Mouse (Mus musculus): ENCODE measurements at regions not wholly inside any gene's neighbourhood (a gene's known extent, or its start where the extent isn't known, plus 50 kb on each side); places are given as distances from the start of the nearest gene placed in this dataset.
A peak's percentile ranks its signal among the peaks of the same experiment; 100 is the strongest.
"Not testable (repeated sequence)": the region's sequence is repeated elsewhere in the genome, so short reads cannot be mapped to it uniquely, and the experiment has no call there.

GRCm38 (mm10) chr11:29628476-29628875, 64.3 kb upstream of the Rtn4 start:
- DNase-seq (ENCODE audit: low spot score) = no peak
- ATAC-seq (replicated peaks; ENCODE audit: low FRiP score) = no peak
- Histone ChIP-seq H3K9ac (ENCODE audit: low read depth, low read length) (no peak overlapping the region), H3K27ac (ENCODE audit: low read depth, low read length) (no peak overlapping the region), H3K27me3 (replicated peaks; ENCODE audit: control insufficient read depth, insufficient read depth, low read length) (no peaks in the 10 kb centered on the region), H3K4me3 (ENCODE audit: low read depth, low read length) (no peak overlapping the region), H3K36me3 (ENCODE audit: control insufficient read depth, insufficient read depth, low read length) (no peaks in the 10 kb centered on the region), H3K4me1 (replicated peaks; ENCODE audit: control insufficient read depth, insufficient read depth, low read length) (no peaks in the 10 kb centered on the region), H3K9me3 (ENCODE audit: control insufficient read depth, low read length) (no peaks in the 10 kb centered on the region), H3K4me2 (no peak overlapping the region)
- 72% methylated on average over 2 of the region's 2 CpGs for WGBS

GRCm38 (mm10) chr11:29632486-29632885, 60.3 kb upstream of the Rtn4 start:
- ATAC-seq (replicated peaks; ENCODE audit: low FRiP score) = no peak
- WGBS = 69% methylated on average over 1 of the region's 1 CpGs

GRCm38 (mm10) chr11:29633288-29633687, 59.5 kb upstream of the Rtn4 start:
- H3K27ac ChIP-seq (ENCODE audit: low read depth, low read length) = not testable (repeated sequence)
- 71% methylated on average over 1 of the region's 1 CpGs for WGBS

More at GRCm38 (mm10) chr11:29632486-29632885, 60.3 kb upstream of the Rtn4 start:
- no peaks in the 10 kb centered on the region for H3K27me3 ChIP-seq (replicated peaks; ENCODE audit: control insufficient read depth, insufficient read depth, low read length)
- no peak overlapping the region for H3K4me3 ChIP-seq (ENCODE audit: low read depth, low read length)
- no peak overlapping the region for H3K27ac ChIP-seq (ENCODE audit: low read depth, low read length)
- no peak for DNase-seq (ENCODE audit: low spot score)
- H3K4me2 ChIP-seq = no peak overlapping the region
- H3K9me3 ChIP-seq (ENCODE audit: control insufficient read depth, low read length) = no peaks in the 10 kb centered on the region
- H3K36me3 ChIP-seq (ENCODE audit: control insufficient read depth, insufficient read depth, low read length) = no peaks in the 10 kb centered on the region
- H3K4me1 ChIP-seq (replicated peaks; ENCODE audit: control insufficient read depth, insufficient read depth, low read length) = no peaks in the 10 kb centered on the region
- no peak overlapping the region for H3K9ac ChIP-seq (ENCODE audit: low read depth, low read length)

GRCm38 (mm10) chr11:29636759-29637200, 56.0 kb upstream of the Rtn4 start:
- no peak overlapping the region for H3K4me3 ChIP-seq (ENCODE audit: low read depth, low read length)
- no peaks in the 10 kb centered on the region for H3K36me3 ChIP-seq (ENCODE audit: control insufficient read depth, insufficient read depth, low read length)
- 51% methylated on average over 6 of the region's 6 CpGs for WGBS
- no peaks in the 10 kb centered on the region for H3K27me3 ChIP-seq (replicated peaks; ENCODE audit: control insufficient read depth, insufficient read depth, low read length)
- no peak overlapping the region for H3K4me2 ChIP-seq
- DNase-seq (ENCODE audit: low spot score) (no peak), ATAC-seq (replicated peaks; ENCODE audit: low FRiP score) (0 out of 2 replicates have a peak, but pooled peaks have one; percentile 29)
- no peak overlapping the region for H3K27ac ChIP-seq (ENCODE audit: low read depth, low read length)
- H3K4me1 ChIP-seq (replicated peaks; ENCODE audit: control insufficient read depth, insufficient read depth, low read length) = no peaks in the 10 kb centered on the region
- no peaks in the 10 kb centered on the region for H3K9me3 ChIP-seq (ENCODE audit: control insufficient read depth, low read length)
- no peak overlapping the region for H3K9ac ChIP-seq (ENCODE audit: low read depth, low read length)

More at GRCm38 (mm10) chr11:29633288-29633687, 59.5 kb upstream of the Rtn4 start:
- H3K4me3 ChIP-seq (ENCODE audit: low read depth, low read length); DNase-seq (ENCODE audit: low spot score); ATAC-seq (replicated peaks; ENCODE audit: low FRiP score); H3K4me2 ChIP-seq; H3K36me3 ChIP-seq (ENCODE audit: control insufficient read depth, insufficient read depth, low read length); H3K27me3 ChIP-seq (replicated peaks; ENCODE audit: control insufficient read depth, insufficient read depth, low read length); H3K9ac ChIP-seq (ENCODE audit: low read depth, low read length); H3K9me3 ChIP-seq (ENCODE audit: control insufficient read depth, low read length); H3K4me1 ChIP-seq (replicated peaks; ENCODE audit: control insufficient read depth, insufficient read depth, low read length): not testable (repeated sequence)

- no peaks in the 10 kb centered on the region for H3K4me1 ChIP-seq (replicated peaks; ENCODE audit: control insufficient read depth, insufficient read depth, low read length)
- no peak for ATAC-seq (replicated peaks; ENCODE audit: low FRiP score)
- DNase-seq (ENCODE audit: low spot score) = no peak
- WGBS = 83% methylated on average over 8 of the region's 8 CpGs
- H3K27ac ChIP-seq (ENCODE audit: low read depth, low read length) = no peak overlapping the region
- H3K27me3 ChIP-seq (replicated peaks; ENCODE audit: control insufficient read depth, insufficient read depth, low read length) = no peaks in the 10 kb centered on the region
- H3K4me3 ChIP-seq (ENCODE audit: low read depth, low read length) = no peak overlapping the region
- no peaks in the 10 kb centered on the region for H3K36me3 ChIP-seq (ENCODE audit: control insufficient read depth, insufficient read depth, low read length)
- no peaks in the 10 kb centered on the region for H3K9me3 ChIP-seq (ENCODE audit: control insufficient read depth, low read length)
- H3K4me2 ChIP-seq = no peak overlapping the region
- no peak overlapping the region for H3K9ac ChIP-seq (ENCODE audit: low read depth, low read length)
Measured at GRCm38 (mm10) chr11:29638093-29638669, 54.6 kb upstream of the Rtn4 start.

- DNase-seq (ENCODE audit: low spot score) = no peak
- Histone ChIP-seq H3K27ac (ENCODE audit: low read depth, low read length) (no peak overlapping the region), H3K4me2 (no peak overlapping the region), H3K4me1 (replicated peaks; ENCODE audit: control insufficient read depth, insufficient read depth, low read length) (no peaks in the 10 kb centered on the region), H3K27me3 (replicated peaks; ENCODE audit: control insufficient read depth, insufficient read depth, low read length) (no peaks in the 10 kb centered on the region), H3K36me3 (ENCODE audit: control insufficient read depth, insufficient read depth, low read length) (no peaks in the 10 kb centered on the region), H3K9ac (ENCODE audit: low read depth, low read length) (no peak overlapping the region), H3K4me3 (ENCODE audit: low read depth, low read length) (no peak overlapping the region), H3K9me3 (ENCODE audit: control insufficient read depth, low read length) (no peaks in the 10 kb centered on the region)
- WGBS = 29% methylated on average over 2 of the region's 2 CpGs
- no peak for ATAC-seq (replicated peaks; ENCODE audit: low FRiP score)
Measured at GRCm38 (mm10) chr11:29638861-29639260, 53.9 kb upstream of the Rtn4 start.

All from liver, embryonic 11.5 days (tissue).